Mouse (Mus musculus) naive thymus-derived CD4-positive, alpha-beta T cell, adult 5 months (primary cell): ENCODE results near the gene Asb5. TPM values are rescaled to one million over a fixed set of nuclear protein-coding genes. Genes with fewer than 3 reads are reported as not detected.

Experiments used
- polyA plus RNA-seq: library from polyadenylated mRNA; unstranded; fragments of 100-300 nt; shearing (Covaris generic); gene quantifications from one replicate; pipeline ENCODE4 v1.2.1, GENCODE M21; 2017

Gene Asb5
- polyA plus RNA-seq: 6.3 TPM

DNA sequence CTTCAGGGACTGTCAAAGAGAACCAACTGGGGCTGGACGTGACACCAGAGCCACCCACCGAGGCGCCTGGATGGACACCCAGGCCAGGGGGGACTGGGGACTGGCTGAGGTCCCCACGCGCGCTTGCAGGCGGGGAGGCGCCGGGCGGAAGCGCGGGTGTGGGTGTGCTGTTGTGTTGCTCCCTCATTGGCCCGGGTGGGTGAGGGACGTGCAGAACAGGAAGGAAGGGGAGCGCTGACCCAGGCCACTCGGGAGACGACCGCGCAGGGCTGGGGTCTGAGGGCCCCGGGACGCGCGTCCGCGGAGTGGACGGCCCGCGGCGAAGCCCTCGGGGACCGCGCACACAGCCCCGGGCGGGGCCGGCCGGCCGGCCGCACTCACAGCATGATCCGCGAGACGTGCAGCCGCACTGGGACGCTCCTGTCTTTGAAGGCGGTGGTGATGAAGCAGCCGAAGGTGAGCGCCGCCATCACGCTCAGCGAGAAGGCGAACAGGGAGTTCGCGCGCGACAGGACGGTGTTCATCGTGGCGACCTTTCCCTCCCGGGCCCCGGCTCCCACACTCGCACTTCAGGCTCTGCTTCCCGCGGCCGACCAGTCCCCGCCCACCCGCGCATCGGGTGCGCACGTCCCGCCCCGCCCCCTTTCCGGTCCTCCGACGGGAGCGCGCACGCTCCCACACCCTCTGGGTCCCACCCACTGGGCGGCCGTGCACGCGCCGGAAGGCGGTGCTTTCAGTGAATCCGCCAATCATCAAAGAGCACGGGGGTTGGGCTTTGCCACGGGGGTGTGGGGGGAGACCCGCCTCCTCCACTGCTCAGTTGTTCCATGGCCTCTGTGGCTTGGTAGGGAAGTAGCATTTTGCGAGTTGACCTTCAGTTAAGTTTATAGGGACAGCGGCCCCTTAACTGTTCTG lies at the start of gene Asb5, which contains the start of gene Spcs3:
Asb5 (plus strand) TSS at position 199 of the 915 bp plus-strand sequence.
Spcs3 (minus strand) TSS at position 617 of the 915 bp plus-strand sequence.

DNA sequence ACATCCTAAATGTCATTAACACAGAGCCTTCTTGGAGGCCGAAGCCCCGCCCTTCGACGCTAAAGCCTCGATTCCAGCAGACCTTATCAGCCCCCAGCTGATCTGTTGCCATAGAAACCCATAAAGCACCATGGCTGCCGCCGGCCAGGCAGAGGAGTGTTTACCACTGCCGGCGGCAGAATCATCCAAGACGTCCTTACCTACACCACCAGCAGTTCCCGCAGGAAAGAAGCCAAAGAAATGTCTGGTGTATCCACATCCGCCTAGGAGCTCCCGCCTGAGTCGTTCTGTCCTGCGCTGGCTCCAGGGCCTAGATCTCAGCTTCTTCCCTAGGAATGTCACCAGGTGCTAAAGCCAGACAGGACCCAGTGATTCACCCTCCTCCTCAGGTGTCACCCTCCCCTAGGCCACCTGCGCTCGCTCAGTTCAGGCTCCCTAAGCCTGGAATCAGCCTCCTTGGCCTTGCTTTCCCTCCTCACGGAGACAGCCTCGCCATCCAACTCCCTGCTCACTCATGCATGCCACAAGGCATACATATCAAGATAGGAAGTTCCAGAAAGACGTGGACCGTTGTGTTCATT lies 71.4 kb downstream of the Asb5 start, which contains the start of gene Spata4:
Spata4 (plus strand) TSS at position 111 of the 581 bp plus-strand sequence.

Other genes with a start within 250 kb of the Asb5 start
- 67.4 TPM for gene Spcs3, start 418 bp downstream of the Asb5 start, polyA plus RNA-seq
- not detected for gene Spata4, start 71.2 kb downstream of the Asb5 start, polyA plus RNA-seq